Mouse (Mus musculus) ES-E14 (cell line): ENCODE data around the gene Zbtb40. TPM values are rescaled to one million over a fixed set of nuclear protein-coding genes. Genes with fewer than 3 reads are reported as not detected.
A peak's percentile ranks its signal among the peaks of the same experiment; 100 is the strongest.

Experiments used
- DNase-seq: peaks from one replicate; pipeline ENCODE4 v3.0.0-alpha.2; 2013; ENCODE audit warnings: low read depth, low spot score
- H3K27ac ChIP-seq: 2 replicates; pipeline ENCODE4 v1.5.1; 2012; ENCODE audit warnings: low read depth, mild to moderate bottlenecking, low read length, moderate library complexity, mixed read lengths; ENCODE audit not compliant: poor library complexity, insufficient read depth, severe bottlenecking
- H3K36me3 ChIP-seq: 2 replicates; pipeline ENCODE4 v1.6.1; 2012; ENCODE audit warnings: mild to moderate bottlenecking, low read length, moderate library complexity, mixed read lengths; ENCODE audit not compliant: control insufficient read depth, poor library complexity, insufficient read depth, severe bottlenecking
- H3K4me1 ChIP-seq, 2 experiments: fragments of 150-350 bp in 1 of 2; sonication (generic) in 1 of 2; 2 replicates each; pipeline ENCODE4 v1.6.1; 2012; ENCODE audit warnings: low read length in 2 of 2, mild to moderate bottlenecking in 1 of 2, mixed read lengths in 1 of 2; ENCODE audit not compliant: control insufficient read depth in 2 of 2, insufficient read depth in 2 of 2, poor library complexity in 1 of 2
- H3K4me3 ChIP-seq, 2 experiments: fragments of 150-350 bp in 1 of 2; sonication (generic) in 1 of 2; 2 replicates each; pipeline ENCODE4 v1.5.1; 2012; ENCODE audit warnings: low read length in 2 of 2, low read depth in 1 of 2, mild to moderate bottlenecking in 1 of 2, mixed read lengths in 1 of 2; ENCODE audit not compliant: insufficient read depth in 1 of 2, poor library complexity in 1 of 2, severe bottlenecking in 1 of 2
- H3K9ac ChIP-seq: 2 replicates; pipeline ENCODE4 v1.6.1; 2012; ENCODE audit warnings: low read depth, mild to moderate bottlenecking, low read length, mixed read lengths; ENCODE audit not compliant: poor library complexity, insufficient read depth, severe bottlenecking
- H3K9me3 ChIP-seq: fragments of 150-350 bp; sonication (generic); 2 replicates; pipeline ENCODE4 v1.6.1; 2012; ENCODE audit warnings: low read depth, mild to moderate bottlenecking, low read length; ENCODE audit not compliant: control insufficient read depth, insufficient read depth
- CHD2 ChIP-seq: IDR thresholded peaks from 2 replicates; pipeline ENCODE4 v1.6.1; 2014; ENCODE audit warnings: mild to moderate bottlenecking, low read depth, low read length, inconsistent platforms
- HCFC1 ChIP-seq: IDR thresholded peaks from 2 replicates; pipeline ENCODE4 v1.6.1; 2012; ENCODE audit warnings: low read length, inconsistent platforms, borderline replicate concordance; ENCODE audit not compliant: insufficient read depth
- MAFK ChIP-seq: IDR thresholded peaks from 2 replicates; pipeline ENCODE4 v1.6.1; 2014; ENCODE audit warnings: mild to moderate bottlenecking, low read depth, low read length, inconsistent platforms; ENCODE audit not compliant: insufficient read depth
- ZC3H11A ChIP-seq: IDR thresholded peaks from 2 replicates; pipeline ENCODE4 v1.6.1; 2012; ENCODE audit warnings: low read depth, mild to moderate bottlenecking, inconsistent platforms, low read length, borderline replicate concordance
- ZNF384 ChIP-seq: IDR thresholded peaks from 2 replicates; pipeline ENCODE4 v1.6.1; 2012; ENCODE audit warnings: low read depth, low read length, inconsistent platforms
- in situ Hi-C, 2 experiments: fragments of 600-800 bp; cut with MboI; formaldehyde crosslinking; loops; one replicate each; pipeline ENCODE4 v1.15.1; 2025; ENCODE audit warnings: low sequenced_read_pairs in 2 of 2, inconsistent platforms in 1 of 2; ENCODE audit not compliant: unreplicated experiment in 2 of 2
- total RNA-seq: library from RNA; depleted of rRNA; stranded (reverse); fragments of 300-350 nt; gene quantifications from 2 replicates; pipeline ENCODE4 v1.2.3, GENCODE M21; 2012

Gene Zbtb40
- total RNA-seq, 1 experiment = 12.7 TPM

DNA sequence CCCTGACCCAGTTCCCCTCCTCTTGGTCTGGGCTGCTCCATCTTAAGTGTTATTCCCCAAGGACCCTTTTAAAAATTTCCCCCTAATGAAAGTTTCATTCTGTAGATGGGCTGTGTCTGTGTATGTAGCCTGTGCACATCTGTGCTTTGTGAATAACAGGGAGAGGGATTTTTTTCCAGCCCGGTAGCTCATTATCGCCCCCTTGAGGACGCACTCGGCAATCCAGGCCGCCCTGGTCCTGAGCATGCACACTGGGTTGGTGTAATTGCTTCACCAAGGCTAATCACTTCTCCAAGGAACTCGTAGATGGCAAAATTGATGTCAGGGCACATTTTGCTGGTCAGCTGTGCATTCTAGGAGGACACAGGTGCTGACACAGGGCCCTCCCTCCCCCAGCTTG, 77.7 kb downstream of the Zbtb40 start:
- Histone ChIP-seq H3K9ac (no peak overlapping the region), H3K9me3 (no peaks in the 10 kb centered on the region), H3K27ac (no peak overlapping the region), H3K36me3 (no peaks in the 10 kb centered on the region), H3K4me1 (no peaks in the 10 kb centered on the region; a peak in 1 of 4 replicates), H3K4me3 (no peak overlapping the region)
- peak; percentile 48 for DNase-seq
- in situ Hi-C loops = no loop called here
- TF ChIP-seq MAFK (no peak), ZNF384 (peak; percentile 66)

DNA sequence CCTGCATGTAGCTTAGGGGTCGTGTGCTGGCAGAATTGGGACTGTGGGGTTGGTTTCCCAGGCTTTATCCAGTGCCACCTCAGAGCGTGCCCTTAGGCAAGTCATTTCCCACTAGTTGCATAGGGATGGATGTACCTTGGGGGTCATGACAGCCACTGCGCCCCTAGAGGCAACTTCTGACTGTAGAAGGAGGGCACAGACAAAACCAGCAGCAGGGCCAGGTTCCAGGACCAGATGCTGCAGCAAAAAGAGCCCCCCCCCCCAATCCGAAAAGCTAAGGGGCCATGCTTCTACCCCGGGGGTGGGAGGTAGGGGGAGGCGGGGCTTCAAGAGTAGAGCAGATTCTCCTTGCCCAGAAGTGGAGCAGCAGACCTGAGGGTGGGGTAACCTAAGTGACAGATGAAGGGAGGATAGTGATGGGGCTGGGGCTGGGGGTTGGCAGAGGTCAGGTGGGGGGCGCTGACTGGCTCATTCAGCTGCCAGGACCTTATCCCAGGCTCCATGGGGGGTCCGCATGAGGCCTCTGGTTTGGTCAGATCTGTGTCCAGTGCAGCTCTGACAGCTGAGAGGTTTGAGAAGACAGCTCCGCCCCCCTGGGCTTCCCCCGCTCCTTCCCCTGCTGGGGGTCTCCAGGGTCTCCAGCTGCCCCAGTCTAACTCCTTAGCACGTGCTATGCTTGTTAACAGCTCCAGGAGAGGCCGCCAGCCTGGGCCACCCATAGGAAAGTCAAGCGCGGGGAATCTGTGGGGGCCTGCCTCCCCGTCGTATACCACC, 78.9 kb downstream of the Zbtb40 start:
- Histone ChIP-seq H3K36me3 (no peaks in the 10 kb centered on the region), H3K9ac (no peak overlapping the region), H3K27ac (no peak overlapping the region), H3K4me1 (peaks cover 0 to 2% of the 10 kb centered on the region in 2 experiments; a peak in 1 of 4 replicates), H3K9me3 (no peaks in the 10 kb centered on the region), H3K4me3 (no peak overlapping the region)
- TF ChIP-seq CHD2 (no peak), HCFC1 (no peak), ZNF384 (no peak), ZC3H11A (no peak), MAFK (no peak)
- in situ Hi-C loops = no loop called here
- no peak for DNase-seq

DNA sequence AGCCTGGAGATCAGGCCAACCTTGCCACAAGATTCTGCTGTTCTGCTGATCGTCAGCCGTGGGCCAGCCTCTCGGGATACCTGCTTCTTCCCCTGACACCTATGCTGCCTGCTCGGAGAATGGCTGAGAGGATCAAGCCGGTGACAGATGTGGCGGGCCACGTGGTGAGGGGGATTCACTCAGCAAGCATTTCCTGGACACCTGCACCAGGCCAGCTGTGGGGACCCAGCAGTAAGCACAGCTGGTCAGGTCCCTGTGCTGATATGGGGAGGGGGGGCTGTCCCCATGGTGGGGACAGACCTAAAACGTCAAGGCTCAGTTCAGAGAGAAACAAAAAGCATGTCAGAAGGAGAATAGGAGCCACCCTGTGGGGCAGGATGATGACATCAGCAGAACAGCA, 79.5 kb downstream of the Zbtb40 start:
- Histone ChIP-seq H3K4me3 (no peak overlapping the region), H3K27ac (no peak overlapping the region), H3K4me1 (peaks cover 0 to 2% of the 10 kb centered on the region in 2 experiments; a peak in 1 of 4 replicates), H3K36me3 (no peaks in the 10 kb centered on the region), H3K9me3 (no peaks in the 10 kb centered on the region), H3K9ac (no peak overlapping the region)
- no peak for TF ChIP-seq ZC3H11A
- no peak for TF ChIP-seq HCFC1
- TF ChIP-seq CHD2 = no peak
- TF ChIP-seq ZNF384 = no peak
- no peak for TF ChIP-seq MAFK
- DNase-seq = no peak
- in situ Hi-C loops = no loop called here

DNA sequence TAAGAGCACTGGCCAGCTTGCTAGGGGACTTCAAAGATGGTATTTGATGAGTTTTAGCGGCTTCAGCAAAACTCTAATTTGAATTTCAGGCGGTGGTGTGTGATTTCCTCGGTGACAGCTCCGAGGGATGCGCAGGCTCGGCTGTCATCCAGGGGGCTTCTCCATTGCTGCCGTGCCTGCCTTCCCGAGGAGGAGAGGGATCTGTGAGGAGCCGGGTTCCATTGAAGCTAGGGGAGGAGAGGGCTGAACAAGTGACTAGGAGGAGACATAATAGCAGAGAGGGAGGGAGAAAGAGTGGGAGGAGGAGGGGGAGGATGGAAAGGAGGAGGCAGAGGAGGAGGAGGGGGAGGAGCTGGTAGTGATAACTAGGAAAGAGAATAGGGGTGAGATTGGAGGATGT, 81.1 kb downstream of the Zbtb40 start:
- Histone ChIP-seq H3K27ac (no peak overlapping the region), H3K4me1 (peaks cover 0 to 2% of the 10 kb centered on the region in 2 experiments; a peak in 1 of 4 replicates)
- in situ Hi-C loops = no loop called here

More for the DNA sequence above, 81.1 kb downstream of the Zbtb40 start:
- Histone ChIP-seq H3K9ac (no peak overlapping the region), H3K36me3 (no peaks in the 10 kb centered on the region), H3K4me3 (no peak overlapping the region), H3K9me3 (no peaks in the 10 kb centered on the region)
- no peak for TF ChIP-seq HCFC1
- TF ChIP-seq CHD2 = no peak
- no peak for TF ChIP-seq MAFK
- no peak for TF ChIP-seq ZC3H11A
- no peak for TF ChIP-seq ZNF384
- DNase-seq = no peak
